Mouse (Mus musculus) midbrain, postnatal 0 days (tissue): ENCODE results near the gene Nr2e1. TPM values are rescaled to one million over a fixed set of nuclear protein-coding genes. Genes with fewer than 3 reads are reported as not detected.

ENCODE experiments used
- ATAC-seq: fragments of 200-750 bp; cut with Nextera tagmentation; 2 replicates; pipeline ENCODE4 v1.8.0; 2017; ENCODE audit warnings: moderate number of reproducible peaks, mild to moderate bottlenecking, moderate TSS enrichment, moderate library complexity; ENCODE audit not compliant: low FRiP score
- DNase-seq: peaks from one replicate; pipeline ENCODE4 v3.0.0-alpha.2; 2015; ENCODE audit warnings: low spot score
- H3K27ac ChIP-seq: fragments of 300-500 bp; sonication (generic); 2 replicates; pipeline ENCODE4 v1.5.1; 2014; ENCODE audit warnings: low read depth, mild to moderate bottlenecking, low read length, mixed read lengths
- H3K27me3 ChIP-seq: fragments of 300-500 bp; sonication (generic); 2 replicates; pipeline ENCODE4 v1.6.1; 2014; ENCODE audit warnings: low read length, control low read depth, mixed read lengths; ENCODE audit not compliant: insufficient read depth
- H3K36me3 ChIP-seq: fragments of 300-500 bp; sonication (generic); 2 replicates; pipeline ENCODE4 v1.6.1; 2014; ENCODE audit warnings: low read length, control low read depth, mixed read lengths; ENCODE audit not compliant: insufficient read depth
- H3K4me1 ChIP-seq: fragments of 300-500 bp; sonication (generic); 2 replicates; pipeline ENCODE4 v1.6.1; 2014; ENCODE audit warnings: mild to moderate bottlenecking, control low read depth, antibody characterized with exemption, low read length, mixed read lengths; ENCODE audit not compliant: insufficient read depth
- H3K4me2 ChIP-seq: fragments of 300-500 bp; sonication (generic); 2 replicates; pipeline ENCODE4 v1.6.1; 2014; ENCODE audit warnings: low read depth, mild to moderate bottlenecking, low read length, mixed read lengths; ENCODE audit not compliant: poor library complexity, severe bottlenecking
- H3K4me3 ChIP-seq: fragments of 300-500 bp; sonication (generic); 2 replicates; pipeline ENCODE4 v1.5.1; 2014; ENCODE audit warnings: low read depth, mild to moderate bottlenecking, low read length, moderate library complexity
- H3K9ac ChIP-seq: fragments of 300-500 bp; sonication (generic); replicated peaks from 2 replicates; pipeline ENCODE4 v1.6.1; 2014; ENCODE audit warnings: mild to moderate bottlenecking, low read length, moderate library complexity, mixed read lengths; ENCODE audit not compliant: poor library complexity, severe bottlenecking
- H3K9me3 ChIP-seq: fragments of 300-500 bp; sonication (generic); 2 replicates; pipeline ENCODE4 v1.6.1; 2016; ENCODE audit warnings: low read length, control low read depth
- CTCF ChIP-seq: IDR thresholded peaks from 2 replicates; pipeline ENCODE4 v1.5.1; 2016; ENCODE audit warnings: antibody characterized with exemption, mild to moderate bottlenecking
- WGBS: fragments of 180-500 bp; shearing (Covaris S2); extraction: QIAGEN DNeasy Blood & Tissue Kit; methylation state at CpG from one replicate; pipeline ENCODE4 v1.1.7; 2014; 5-methylcytosine and 5-hydroxymethylcytosine counted together
- polyA plus RNA-seq: library from polyadenylated mRNA; unstranded; fragments of >200 nt; fragmentation: Nextera tagmentation; extraction: Ambion mirVana; gene quantifications from 2 replicates; pipeline ENCODE4 v1.2.1, GENCODE M21; 2015
- total RNA-seq: library from RNA; depleted of rRNA; stranded (reverse); fragments of >200 nt; gene quantifications from 2 replicates; pipeline ENCODE4 v1.2.3, GENCODE M21; 2014

Nr2e1 gene
- total and polyA plus RNA-seq, 2 experiments from 2014 or later, result 1.3 to 3.6 TPM

- Histone ChIP-seq H3K27ac (no peak overlapping the region), H3K4me2 (no peak overlapping the region)
- WGBS, result 85% methylated on average over 6 of the region's 6 CpGs
Observed at GRCm38 (mm10) chr10:42545707-42546503, 37.5 kb downstream of the Nr2e1 start.

GRCm38 (mm10) chr10:42537571-42538316, 45.7 kb downstream of the Nr2e1 start:
- TF ChIP-seq CTCF, result no peak
- no peaks in the 10 kb centered on the region for H3K27me3 ChIP-seq
- H3K4me3 ChIP-seq, result no peak overlapping the region

More at GRCm38 (mm10) chr10:42545707-42546503, 37.5 kb downstream of the Nr2e1 start:
- no peak for DNase-seq
- Histone ChIP-seq H3K27me3 (no peaks in the 10 kb centered on the region), H3K4me3 (no peak overlapping the region), H3K4me1 (no peaks in the 10 kb centered on the region), H3K9me3 (no peaks in the 10 kb centered on the region), H3K9ac (no peak overlapping the region), H3K36me3 (no peaks in the 10 kb centered on the region)
- no peak for ATAC-seq
- no peak for TF ChIP-seq CTCF

GRCm38 (mm10) chr10:42533836-42534453, 49.5 kb downstream of the Nr2e1 start:
- no peak for ATAC-seq
- no peak for DNase-seq
- no peaks in the 10 kb centered on the region for H3K9me3 ChIP-seq
- H3K4me1 ChIP-seq, result no peaks in the 10 kb centered on the region
- 86% methylated on average over 11 of the region's 11 CpGs for WGBS
- no peaks in the 10 kb centered on the region for H3K27me3 ChIP-seq
- no peak overlapping the region for H3K4me3 ChIP-seq
- no peak overlapping the region for H3K4me2 ChIP-seq
- no peak overlapping the region for H3K27ac ChIP-seq
- no peak overlapping the region for H3K9ac ChIP-seq
- H3K36me3 ChIP-seq, result peaks cover 13% of the 10 kb centered on the region
- no peak for TF ChIP-seq CTCF

More at GRCm38 (mm10) chr10:42537571-42538316, 45.7 kb downstream of the Nr2e1 start:
- Histone ChIP-seq H3K27ac (no peak overlapping the region), H3K9ac (no peak overlapping the region), H3K4me1 (no peaks in the 10 kb centered on the region), H3K4me2 (no peak overlapping the region), H3K36me3 (peaks cover 10% of the 10 kb centered on the region), H3K9me3 (no peaks in the 10 kb centered on the region)
- 90% methylated on average over 9 of the region's 9 CpGs for WGBS
- ATAC-seq, result no peak
- DNase-seq, result no peak

GRCm38 (mm10) chr10:42525682-42526081, 57.8 kb downstream of the Nr2e1 start:
- H3K4me3 ChIP-seq, result no peak overlapping the region
- no peaks in the 10 kb centered on the region for H3K27me3 ChIP-seq
- peaks cover 16% of the 10 kb centered on the region; the same call in 1 of the 2 replicates for H3K36me3 ChIP-seq
- H3K4me1 ChIP-seq, result no peaks in the 10 kb centered on the region
- WGBS, result 98% methylated on average over 3 of the region's 3 CpGs
- no peaks in the 10 kb centered on the region for H3K9me3 ChIP-seq
- TF ChIP-seq CTCF, result no peak
- no peak overlapping the region for H3K27ac ChIP-seq
- ATAC-seq (no peak), DNase-seq (no peak)
- no peak overlapping the region for H3K9ac ChIP-seq
- H3K4me2 ChIP-seq, result no peak overlapping the region

- Histone ChIP-seq H3K4me1 (no peaks in the 10 kb centered on the region), H3K4me2 (no peak overlapping the region), H3K27me3 (no peaks in the 10 kb centered on the region), H3K27ac (no peak overlapping the region), H3K36me3 (peaks cover 9% of the 10 kb centered on the region; the same call in 1 of the 2 replicates), H3K9ac (no peak overlapping the region), H3K9me3 (no peaks in the 10 kb centered on the region), H3K4me3 (no peak overlapping the region)
- DNase-seq (no peak), ATAC-seq (no peak)
- no peak for TF ChIP-seq CTCF
- 33% methylated on average over 11 of the region's 11 CpGs for WGBS
Observed at GRCm38 (mm10) chr10:42523556-42524162, 59.8 kb downstream of the Nr2e1 start.
